Mouse (Mus musculus): Measurements from ENCODE around the gene Zfp362.

DNA sequence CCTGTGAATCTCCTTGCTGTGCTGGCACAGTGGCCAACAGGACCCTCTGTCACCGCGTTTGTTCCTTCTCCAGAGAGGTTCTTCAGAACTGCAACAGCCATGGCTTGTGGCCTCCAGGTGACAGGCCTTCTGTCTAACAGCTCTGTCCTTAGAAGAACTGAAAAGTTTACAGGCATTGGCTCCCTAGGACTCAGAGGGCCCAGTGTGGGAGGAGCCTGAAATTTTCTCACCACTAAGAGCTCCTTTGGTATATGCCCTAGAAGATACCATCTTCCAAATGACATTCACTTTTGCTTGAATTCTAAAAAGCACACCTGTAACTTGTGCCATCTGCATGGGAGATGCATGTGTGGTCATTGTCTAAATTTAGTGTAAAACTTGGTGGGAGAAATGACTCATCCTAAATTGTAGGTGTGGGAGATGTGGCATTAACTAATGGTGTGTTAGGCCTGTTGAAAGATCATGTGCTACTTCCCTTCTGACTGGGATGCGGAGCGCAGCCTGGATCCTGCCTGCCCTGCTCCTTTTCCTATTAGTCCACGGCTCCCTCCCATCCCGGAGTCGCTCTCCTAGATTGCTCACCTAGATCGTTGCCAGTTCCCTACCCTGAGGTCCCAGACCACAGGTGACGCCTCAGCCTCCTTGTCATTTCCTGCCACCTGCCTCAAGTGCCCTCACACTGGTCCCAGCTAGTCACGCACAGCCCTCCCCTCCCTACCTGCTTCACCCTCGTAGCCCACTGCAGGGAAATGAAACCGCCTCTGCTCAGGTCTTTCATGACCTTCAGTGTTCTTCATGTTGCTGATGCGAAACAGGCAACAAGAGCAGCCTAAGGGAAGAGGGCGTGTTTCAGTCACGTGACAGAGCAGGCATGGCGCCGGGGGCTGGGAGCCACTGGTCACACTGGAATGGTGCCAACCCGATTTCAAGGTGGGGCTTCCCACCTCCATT lies 70.8 kb downstream of the Zfp362 start:
- TF ChIP-seq CTCF (conservative IDR thresholded peaks at IDR 0.05; ENCODE audit: low read length) (no peak), POU5F1 (IDR thresholded peaks at IDR 0.05; ENCODE audit: borderline replicate concordance, low read length) (no peak), NANOG (IDR thresholded peaks at IDR 0.05; ENCODE audit: borderline replicate concordance, low read length) (no peak)

Measured in E14TG2a.4 (cell line).